Mouse (Mus musculus): ENCODE data around the gene Kcnk3. TPM values are rescaled to one million over a fixed set of nuclear protein-coding genes. Genes with fewer than 3 reads are reported as not detected.

Kcnk3 gene
- total RNA-seq, 2 experiments from 2014 or later, result not detected

DNA sequence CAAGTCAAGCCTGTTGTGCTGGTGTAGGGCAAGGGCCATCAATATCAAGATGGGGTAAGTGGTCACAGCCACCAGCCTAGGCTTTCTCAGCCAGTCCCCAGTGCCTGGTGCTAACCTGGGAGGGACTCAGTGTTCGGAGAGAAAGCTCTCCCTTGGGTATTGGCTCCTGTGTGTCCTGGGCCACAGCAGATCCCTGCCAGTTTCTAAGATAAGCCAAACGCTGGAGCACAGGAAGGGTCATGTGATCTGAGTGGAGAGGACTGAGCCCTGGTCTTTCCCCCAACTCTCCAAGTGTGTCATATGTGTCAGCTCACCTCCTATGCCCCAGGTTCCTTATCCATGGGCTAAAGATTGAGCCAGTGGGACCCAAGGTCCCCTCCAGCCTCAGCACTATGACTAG, 869 bp upstream of the Kcnk3 start:
- ATAC-seq (ENCODE audit: poor library complexity, severe bottlenecking), result no peak

DNA sequence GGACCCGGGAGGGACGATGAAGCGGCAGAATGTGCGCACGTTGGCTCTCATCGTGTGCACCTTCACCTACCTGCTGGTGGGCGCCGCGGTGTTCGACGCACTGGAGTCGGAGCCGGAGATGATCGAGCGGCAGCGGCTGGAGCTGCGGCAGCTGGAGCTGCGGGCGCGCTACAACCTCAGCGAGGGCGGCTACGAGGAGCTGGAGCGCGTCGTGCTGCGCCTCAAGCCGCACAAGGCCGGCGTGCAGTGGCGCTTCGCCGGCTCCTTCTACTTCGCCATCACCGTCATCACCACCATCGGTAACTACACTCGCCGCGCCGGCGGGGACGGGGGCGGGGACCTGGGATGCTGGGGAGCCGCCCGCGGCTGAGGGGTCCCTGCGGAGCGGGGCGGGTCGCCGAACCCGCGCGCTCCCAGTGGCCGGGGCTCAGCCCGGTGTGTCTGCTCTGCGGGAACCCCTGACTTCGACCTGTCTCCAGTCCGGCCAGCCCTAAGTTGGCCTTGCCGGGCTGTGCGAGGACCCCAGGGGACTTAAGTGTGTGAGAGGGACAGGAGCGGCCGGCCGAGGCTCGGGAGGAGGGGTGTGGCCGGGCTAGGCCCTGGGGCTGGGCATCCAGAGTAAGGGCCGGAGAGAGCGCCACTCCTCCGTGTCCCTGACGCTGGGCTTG, 465 bp downstream of the Kcnk3 start:
- no peak for ATAC-seq (ENCODE audit: poor library complexity, severe bottlenecking)

GRCm38 (mm10) chr5:30589069-30589468, 1.1 kb downstream of the Kcnk3 start:
- ATAC-seq (ENCODE audit: poor library complexity, severe bottlenecking), result no peak

GRCm38 (mm10) chr5:30589546-30589945, 1.6 kb downstream of the Kcnk3 start:
- ATAC-seq (ENCODE audit: poor library complexity, severe bottlenecking), result no peak

- no peak for ATAC-seq (ENCODE audit: poor library complexity, severe bottlenecking)
Observed at GRCm38 (mm10) chr5:30590231-30590630, 2.3 kb downstream of the Kcnk3 start.

DNA sequence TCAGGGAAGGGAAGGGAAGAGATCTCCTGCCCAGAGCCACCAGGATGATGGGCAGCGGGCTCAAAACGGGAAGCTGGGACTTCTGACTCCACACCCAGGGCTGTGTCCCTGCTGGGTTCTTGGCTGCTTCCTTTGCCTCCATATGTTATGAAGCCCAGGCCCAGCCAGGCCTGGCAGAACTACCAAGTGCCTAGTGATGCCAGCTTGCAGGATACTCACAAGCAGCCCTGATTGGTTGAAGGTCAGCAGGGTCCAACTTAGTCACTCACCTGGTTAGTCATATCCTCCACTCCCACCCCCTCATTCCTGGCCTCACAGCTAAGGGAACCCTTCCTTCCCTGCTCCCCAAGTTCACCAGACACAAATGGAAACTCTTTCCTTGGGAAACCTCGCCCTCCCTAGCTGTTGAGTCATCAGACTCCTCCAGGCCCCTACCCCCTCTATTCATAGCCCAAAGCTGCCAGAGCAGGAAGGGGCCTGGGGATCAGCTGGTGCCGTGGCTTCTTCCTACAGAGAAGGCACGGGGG, 3.3 kb downstream of the Kcnk3 start:
- ATAC-seq (ENCODE audit: poor library complexity, severe bottlenecking), result no peak

GRCm38 (mm10) chr5:30591786-30592185, 3.8 kb downstream of the Kcnk3 start:
- no peak for ATAC-seq (ENCODE audit: poor library complexity, severe bottlenecking)

DNA sequence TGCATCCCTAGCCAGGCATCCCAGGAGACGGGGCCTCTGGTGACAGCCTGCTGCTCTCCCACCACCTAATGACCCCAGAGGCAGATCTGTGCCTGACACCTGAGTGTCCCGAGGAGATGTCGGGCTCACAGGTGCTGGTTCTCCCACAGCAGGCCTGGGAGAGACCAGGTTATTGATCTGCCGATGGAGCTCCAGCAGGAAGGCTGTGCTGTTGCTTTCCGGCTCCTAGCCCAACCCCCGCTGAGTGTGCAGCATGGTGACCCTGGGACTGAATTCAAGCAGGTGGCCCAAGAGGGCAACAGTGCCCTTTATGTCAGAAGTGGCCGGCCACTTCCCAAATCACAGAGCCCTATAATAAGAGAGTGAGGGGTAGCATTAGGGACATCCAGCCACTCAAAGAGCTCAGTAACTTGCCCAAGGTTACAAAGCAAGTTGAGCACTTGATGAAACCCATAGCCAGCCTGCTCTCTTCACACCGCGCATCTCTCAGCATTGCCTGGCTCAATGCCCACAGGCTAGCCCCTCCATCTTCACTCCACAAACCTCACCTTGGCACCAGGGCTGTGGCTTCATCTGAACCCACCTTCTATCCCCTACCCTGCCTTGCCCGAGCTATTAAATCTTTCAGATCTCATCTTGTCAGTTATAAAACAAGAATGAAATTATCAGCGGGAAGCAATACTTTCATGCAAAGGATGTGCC, 4.5 kb downstream of the Kcnk3 start:
- no peak for ATAC-seq (ENCODE audit: poor library complexity, severe bottlenecking)

DNA sequence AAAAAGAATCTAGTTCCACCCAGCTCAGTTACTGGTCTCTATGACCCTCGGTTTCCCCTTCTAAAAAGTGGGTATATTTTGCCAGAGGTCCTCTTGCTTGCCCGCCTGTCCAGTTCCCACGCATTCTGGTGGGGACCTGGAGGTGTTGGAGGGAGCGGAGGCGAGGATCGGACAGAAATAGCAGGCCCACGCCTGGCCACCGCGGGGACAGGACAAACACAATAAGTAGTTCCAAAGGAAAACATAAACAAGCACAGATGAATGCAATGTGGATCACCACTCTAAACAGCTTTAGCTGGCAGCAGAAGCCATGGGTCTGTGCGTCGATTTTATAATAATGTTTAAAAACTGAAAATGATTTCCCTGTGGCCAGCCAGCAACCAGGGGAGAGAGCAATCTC, 5.4 kb downstream of the Kcnk3 start:
- no peak for ATAC-seq (ENCODE audit: poor library complexity, severe bottlenecking)

DNA sequence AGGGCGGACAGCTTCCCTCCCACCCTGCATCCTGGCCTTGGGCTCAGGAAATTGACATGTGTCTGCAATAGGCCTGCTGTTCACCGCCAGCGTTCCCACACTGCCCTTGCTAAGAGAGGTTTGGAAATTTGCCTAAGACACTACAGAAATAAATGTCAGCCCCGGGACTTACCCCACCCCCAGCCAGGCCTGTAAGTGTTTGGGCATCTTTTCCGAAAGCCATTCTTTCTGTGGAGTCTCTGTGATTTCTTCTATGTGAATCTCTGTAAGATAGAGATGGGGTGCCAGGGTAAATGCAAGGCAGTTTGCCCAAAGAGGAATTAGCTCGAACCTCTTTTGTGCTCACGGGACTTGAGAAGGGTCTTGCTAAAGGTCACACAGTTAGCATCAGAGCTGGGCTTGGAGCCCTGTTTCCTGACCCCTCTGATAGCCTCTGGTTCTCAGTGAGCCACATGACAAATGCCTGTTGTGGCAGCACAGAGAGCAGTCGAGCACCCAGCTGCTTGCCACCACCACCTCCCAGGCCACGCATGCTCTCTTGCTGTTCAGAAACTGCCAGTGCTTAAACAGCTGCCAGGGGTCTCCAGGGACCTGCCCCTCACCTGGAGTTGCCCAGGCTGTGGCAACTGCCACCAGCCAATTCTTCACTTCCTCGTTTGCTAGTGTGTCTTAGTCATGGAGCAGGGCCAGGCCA, 6.0 kb downstream of the Kcnk3 start:
- ATAC-seq (ENCODE audit: poor library complexity, severe bottlenecking), result no peak

DNA sequence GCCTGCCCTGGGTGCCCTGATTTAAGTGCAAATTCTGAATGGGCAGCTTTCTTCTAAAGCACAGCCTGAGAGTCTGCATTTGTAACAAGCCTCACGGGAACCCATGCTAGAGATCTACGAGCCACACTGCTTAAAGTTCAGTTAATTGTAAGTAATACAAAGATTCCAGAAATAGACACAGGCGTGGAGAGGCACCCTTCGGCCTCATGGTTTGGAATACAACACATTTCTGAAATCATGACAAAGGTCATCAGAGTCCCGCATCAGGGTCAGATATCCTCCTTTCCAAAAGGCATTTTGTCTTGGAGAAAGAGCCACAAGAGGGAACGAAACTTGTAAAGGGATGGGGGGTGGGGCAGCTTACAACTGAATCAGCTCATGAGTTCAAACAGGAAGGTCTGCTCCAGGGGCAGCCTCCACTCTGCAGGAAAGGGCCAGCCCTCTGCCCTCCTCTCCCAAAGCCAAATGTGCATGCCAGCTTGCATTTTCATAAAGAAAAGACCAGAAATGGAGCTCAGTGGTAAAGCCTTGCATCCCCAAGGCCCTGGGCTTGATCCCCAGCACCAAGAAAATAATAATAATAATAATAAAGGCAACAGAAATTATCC, 7.1 kb downstream of the Kcnk3 start:
- ATAC-seq (ENCODE audit: poor library complexity, severe bottlenecking), result no peak

- ATAC-seq (ENCODE audit: poor library complexity, severe bottlenecking), result no peak
Observed at GRCm38 (mm10) chr5:30601397-30601796, 13.4 kb downstream of the Kcnk3 start.

DNA sequence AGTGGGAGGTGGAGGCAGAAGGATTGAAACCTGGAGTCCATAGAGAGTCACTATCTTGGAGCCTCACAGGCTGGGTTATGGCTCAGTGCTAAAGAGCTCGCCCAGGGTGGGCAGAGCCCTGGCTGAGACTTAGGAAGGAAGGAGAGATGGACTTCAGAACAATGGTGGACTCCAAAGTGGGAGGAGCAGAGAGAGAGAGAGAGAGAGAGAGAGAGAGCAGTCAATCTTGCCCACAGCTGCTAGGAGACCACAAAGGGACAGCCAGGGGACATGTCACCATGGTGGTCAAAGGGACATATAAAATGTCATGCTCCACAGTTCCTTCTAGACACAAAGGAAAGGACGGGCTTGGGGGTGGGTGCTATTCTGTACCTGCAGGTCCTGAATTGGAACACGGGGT, 15.3 kb downstream of the Kcnk3 start:
- ATAC-seq (ENCODE audit: poor library complexity, severe bottlenecking), result no peak

- no peak for ATAC-seq (ENCODE audit: poor library complexity, severe bottlenecking)
Observed at GRCm38 (mm10) chr5:30603926-30604325, 16.0 kb downstream of the Kcnk3 start.

DNA sequence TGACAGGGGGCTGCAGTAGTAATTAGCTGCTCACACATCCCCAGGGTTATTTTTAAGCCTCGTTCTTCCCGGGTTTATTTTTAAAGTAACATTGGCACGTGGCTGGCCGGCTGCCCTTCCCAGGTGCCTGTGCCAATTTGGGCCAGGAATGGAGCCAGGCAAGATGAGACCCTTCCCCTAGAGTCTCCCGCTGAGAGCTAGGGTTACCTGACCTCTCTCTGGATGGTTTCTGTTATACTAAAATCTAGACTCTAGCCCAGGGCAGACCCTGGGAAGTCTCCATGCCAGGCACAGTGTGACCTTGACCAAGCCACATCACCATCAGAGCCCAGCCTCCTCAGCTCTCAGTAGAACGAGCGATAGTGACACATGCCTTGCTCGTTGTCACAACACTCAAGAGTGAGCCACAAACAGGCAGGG, 16.8 kb downstream of the Kcnk3 start:
- no peak for ATAC-seq (ENCODE audit: poor library complexity, severe bottlenecking)

- ATAC-seq (ENCODE audit: poor library complexity, severe bottlenecking), result no peak
Observed at GRCm38 (mm10) chr5:30605649-30606048, 17.7 kb downstream of the Kcnk3 start.

GRCm38 (mm10) chr5:30606424-30607073, 18.6 kb downstream of the Kcnk3 start:
- ATAC-seq (ENCODE audit: poor library complexity, severe bottlenecking), result no peak

DNA sequence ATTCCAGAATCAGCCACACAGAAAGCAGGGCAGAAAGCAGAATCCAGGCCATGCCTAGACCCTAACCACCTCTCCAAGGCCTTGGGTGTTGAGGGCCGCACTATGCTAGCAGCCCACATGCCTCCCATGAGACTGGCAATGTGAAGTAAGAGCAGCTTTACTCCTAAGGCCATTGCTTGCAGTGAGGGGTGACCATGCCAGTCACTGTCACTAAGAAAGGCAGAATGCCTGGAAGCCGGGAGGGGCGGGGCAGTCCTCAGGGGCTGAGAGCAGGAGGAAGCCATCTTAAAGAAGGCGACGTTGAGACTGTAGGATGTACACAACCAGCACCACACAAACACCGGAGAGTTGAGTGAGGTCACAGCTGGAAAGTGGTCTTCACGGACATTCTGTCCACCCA, 21.1 kb downstream of the Kcnk3 start:
- ATAC-seq (ENCODE audit: poor library complexity, severe bottlenecking), result no peak

DNA sequence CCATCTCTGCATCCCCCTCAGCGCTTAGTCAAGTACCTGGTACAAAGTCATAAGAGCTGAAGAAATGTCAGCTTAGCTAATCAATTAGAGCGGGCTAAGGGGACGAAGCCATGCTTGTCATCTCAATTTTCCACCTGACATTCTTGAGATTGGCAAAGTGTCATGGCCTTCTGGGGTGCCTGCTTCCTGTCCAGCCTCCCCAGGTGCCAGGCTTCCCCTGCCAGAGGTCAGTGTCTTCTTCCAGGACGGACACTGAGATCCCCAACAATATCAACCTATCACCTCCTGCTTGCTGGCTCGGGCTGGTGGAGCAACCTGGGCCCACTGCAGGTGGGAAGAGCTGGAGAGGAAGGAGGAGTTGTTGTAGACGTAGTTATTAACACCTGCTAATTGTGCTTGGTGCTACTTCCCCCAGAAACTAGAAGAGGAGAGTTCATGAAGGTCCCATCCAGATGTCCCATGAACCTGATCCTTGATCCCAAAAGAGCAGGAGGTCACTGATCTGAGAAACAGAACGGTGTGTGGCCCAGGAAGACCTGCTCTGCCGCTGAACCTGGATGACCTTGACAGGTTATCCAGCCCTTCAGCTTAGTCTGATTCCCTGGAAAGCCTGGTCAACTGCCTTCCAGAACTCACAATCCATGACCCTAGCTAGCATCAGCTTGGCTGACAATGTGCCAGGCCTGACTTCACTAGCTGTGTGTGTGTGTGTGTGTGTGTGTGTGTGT, 22.1 kb downstream of the Kcnk3 start:
- ATAC-seq (ENCODE audit: poor library complexity, severe bottlenecking), result no peak

DNA sequence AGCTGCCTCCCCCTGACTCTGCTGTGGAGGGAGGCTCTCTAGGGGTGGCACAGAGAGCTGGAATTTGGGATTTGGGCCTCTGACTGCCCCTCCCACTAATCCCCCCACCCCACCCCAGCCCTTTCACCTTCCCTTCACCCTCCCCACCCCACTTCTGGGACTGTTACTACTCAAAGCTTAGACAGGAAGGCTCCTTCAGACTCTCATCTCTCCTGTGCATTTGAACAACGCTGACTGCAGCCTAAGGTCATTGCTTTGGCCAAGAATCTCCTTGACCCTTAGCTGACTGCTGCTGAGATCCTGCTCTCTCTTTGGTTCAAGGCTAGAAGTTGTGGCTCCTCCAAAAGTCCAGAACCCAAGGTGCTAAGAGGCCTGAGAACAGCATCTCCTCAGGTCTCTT, 23.1 kb downstream of the Kcnk3 start:
- ATAC-seq (ENCODE audit: poor library complexity, severe bottlenecking), result no peak
